Mouse (Mus musculus) frontal cortex, postnatal 10 days (tissue): ENCODE measurements around the gene Cdc42ep3.

ENCODE experiments used
- DNase-seq, 2 experiments: peaks; one replicate each; pipeline ENCODE4 v3.0.0; 2022; ENCODE audit warnings: low spot score in 2 of 2, mixed read lengths in 1 of 2

Cdc42ep3 gene

DNA sequence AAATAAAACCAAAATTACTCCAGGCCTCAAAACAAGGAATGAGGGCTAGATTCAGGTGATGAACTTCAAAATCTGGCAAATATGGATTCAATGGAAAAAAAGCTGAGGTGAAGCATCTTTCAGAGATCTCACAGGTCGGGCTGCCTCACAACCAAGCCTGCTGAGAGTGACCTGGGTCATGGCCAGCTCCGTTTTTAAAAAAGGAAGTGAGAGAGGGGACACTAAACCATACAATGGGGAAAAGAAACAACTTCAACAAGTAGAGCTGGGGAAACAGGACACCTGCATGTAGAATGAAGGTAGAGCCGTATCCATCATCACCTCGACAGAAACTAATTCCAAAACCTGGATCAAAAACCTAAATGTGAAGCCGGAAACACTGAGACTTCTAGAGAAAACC, 63.2 kb downstream of the Cdc42ep3 start:
- no peak for DNase-seq

DNA sequence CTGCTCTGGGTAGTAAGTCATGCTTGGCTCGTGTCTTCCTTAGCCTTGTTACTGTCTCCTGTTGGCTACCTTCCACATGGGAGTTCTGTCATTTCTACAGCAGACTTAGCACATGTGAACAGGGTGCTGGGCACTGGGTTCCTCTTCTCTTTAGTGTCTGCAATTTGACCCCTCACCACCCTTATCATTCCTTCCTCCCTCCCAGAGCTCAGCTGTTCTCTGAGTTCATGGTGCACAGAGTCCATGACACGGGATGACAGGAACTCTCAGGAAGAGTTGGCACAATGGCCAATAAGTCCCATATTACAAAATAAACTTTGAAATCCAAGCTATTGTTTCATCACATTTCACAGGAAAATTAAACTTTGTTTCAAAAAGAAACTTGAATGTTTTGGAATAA, 64.2 kb downstream of the Cdc42ep3 start:
- DNase-seq: no peak

DNA sequence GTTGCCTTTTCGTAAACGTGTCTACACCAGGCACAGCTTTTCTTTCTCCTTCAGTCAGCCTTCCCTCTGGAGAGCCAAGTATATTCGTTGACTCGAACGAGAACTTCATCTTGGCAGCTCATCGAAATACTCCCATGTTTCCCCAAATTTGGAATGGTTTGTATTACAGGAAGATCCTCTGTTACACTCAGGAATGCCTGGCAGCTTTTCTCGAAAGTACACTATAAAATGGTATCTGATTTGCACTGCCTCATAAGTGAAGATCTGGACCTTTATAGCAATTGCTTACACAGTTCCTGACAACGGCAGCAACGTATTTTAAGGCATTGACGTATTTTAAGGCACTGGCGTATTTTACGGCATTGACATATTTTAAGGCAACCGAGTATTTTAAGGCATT, 67.6 kb downstream of the Cdc42ep3 start:
- DNase-seq: no peak

DNA sequence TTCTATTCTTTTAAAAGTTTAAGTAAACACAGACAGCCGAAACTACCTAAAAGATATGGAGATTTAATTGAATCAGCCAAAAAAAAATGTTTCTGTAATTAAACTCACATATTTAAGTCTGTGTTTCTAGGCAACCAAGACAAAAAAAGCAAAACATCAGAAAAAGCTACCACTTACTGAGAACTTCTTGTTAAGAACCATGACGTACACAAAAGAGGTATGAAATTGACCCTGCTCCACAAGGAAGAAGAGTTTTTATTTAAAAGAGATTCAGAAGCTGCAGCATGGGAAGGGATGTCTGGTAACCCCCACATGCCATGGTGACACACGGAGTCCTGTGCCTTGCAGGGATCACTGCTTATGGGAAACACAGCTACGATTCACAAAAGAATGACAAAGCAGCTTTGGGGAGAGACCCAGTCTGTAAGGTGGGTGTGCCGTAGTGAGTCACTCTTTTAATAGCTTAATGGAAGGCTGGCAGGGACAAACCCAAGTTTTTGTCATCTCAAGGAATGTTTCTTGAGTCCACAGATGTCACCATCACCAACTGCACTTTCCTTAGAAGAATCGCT, 69.8 kb downstream of the Cdc42ep3 start:
- DNase-seq: no peak
